Mouse (Mus musculus): Measurements from ENCODE around the gene Mgat1. TPM values are rescaled to one million over a fixed set of nuclear protein-coding genes. Genes with fewer than 3 reads are reported as not detected.
A peak's percentile ranks its signal among the peaks of the same experiment; 100 is the strongest.
"Not testable (repeated sequence)": the region's sequence is repeated elsewhere in the genome, so short reads cannot be mapped to it uniquely, and the experiment has no call there.

Gene Mgat1
- 33.6 and 36.0 TPM in 2 replicates for total RNA-seq (2015)
- total RNA-seq (2017): 42.6 and 42.9 TPM in 2 replicates

DNA sequence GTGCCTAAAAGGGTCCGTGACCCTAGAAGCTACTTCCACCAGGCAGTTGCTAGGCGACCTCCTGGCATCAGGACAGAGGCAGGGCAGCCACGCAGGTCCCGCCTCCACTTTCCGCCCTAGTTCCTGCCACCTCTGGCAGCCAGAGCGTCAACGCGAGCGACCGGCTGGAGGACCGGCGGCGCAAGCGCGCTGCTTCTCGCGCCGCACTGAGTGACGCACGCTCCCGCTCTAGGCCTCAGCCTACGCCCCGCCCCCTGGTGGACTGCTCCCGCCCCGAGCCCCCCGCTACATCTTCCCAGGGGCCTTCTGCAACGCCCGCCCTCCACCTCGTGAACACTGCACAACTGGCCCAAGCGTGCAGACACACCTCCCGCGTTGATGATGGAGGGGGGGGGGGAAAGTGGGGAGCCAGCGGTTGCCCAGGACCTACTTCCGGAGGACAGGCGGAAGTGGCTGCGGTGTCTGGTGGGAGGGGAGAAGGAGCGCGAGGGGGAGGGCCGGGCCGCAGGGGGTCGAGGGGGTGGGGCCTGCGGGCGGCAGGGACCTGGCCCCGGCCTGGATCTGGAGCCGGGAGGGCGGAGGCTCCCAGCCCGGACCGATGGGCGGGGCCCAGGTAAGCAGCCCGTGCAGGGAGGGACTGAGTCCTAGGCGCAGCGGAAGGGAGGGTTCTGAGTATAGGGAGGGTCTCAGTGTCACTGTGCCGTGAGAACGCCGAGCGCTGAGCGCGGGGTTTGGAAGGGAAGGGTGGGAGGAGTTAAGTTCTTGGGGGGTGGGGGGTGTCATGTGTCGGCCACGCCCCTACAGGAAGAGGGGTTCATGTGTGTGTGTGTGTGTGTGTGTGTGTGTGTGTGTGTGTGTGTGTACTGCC lies at the start of gene Mgat1:
Gene Mgat1, plus strand, starts transcription at position 465 of the 868 bp plus-strand sequence.
- peak; percentile 78 for ATAC-seq (ENCODE audit: poor library complexity, severe bottlenecking)

DNA sequence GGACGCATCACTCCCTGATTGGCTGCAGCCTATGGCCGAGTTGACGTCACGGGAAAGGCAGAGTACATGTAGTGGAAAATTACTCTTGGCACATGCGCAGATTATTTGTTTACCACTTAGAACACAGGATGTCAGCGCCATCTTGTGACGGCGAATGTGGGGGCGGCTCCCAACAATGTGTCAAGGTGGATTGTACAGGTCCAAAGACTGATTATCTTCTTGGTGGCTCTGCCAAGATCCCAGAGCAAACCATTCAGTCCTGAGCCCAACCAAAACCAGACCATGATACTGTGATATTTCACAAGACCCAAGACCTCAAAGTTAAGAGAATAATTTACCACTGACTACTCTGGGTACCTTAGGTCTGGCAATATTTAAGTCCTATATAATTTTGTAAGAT lies 49.2 kb upstream of the Mgat1 start:
- ATAC-seq (ENCODE audit: poor library complexity, severe bottlenecking): not testable (repeated sequence)

DNA sequence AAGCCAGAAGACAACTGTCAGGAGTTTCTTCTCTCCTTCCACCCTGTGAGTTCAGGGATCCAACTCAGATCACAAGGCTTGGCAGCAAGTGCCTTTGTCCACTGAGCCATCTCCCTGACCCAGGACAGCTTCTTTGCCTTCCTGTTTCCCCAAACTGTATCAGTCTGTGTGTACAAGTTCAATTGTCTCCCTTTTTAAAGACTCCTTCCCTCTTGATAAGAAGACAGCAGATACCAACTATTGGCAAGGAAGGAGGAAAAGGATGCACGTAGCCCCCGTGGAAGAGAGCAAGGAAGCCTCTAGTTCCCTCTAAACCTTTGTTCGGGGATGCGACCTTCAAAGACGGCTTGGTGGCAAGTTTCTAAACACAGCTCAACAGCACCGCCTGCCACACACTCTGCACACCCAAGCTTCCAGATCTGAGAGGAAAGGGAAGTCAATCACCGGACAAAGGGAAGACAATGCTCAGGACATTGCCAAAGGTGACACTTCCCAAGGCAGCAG lies 48.1 kb upstream of the Mgat1 start:
- ATAC-seq (ENCODE audit: poor library complexity, severe bottlenecking): peak; percentile 57; the same call in 1 of the 2 replicates

GRCm38 (mm10) chr11:49200666-49201065 lies 43.3 kb upstream of the Mgat1 start:
- no peak for ATAC-seq (ENCODE audit: poor library complexity, severe bottlenecking)

DNA sequence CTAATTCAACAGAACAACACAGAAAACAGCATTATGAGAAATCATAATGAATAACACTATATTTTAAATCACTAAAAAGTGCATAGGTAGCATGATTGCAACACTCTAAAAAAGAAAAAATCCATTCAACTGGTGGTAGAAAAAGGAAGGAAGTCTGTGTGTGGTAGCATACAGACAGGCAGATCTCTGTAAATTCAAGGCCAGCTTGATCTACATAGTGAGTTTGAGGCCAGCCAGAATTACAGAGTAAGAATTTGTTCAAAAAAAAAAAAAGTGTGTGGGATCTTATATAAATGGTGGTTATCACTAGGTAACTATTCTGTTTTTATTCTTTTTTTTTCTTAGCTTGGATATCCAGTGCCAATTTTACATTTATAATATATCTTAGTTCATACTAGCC lies 42.8 kb upstream of the Mgat1 start:
- no peak for ATAC-seq (ENCODE audit: poor library complexity, severe bottlenecking)

DNA sequence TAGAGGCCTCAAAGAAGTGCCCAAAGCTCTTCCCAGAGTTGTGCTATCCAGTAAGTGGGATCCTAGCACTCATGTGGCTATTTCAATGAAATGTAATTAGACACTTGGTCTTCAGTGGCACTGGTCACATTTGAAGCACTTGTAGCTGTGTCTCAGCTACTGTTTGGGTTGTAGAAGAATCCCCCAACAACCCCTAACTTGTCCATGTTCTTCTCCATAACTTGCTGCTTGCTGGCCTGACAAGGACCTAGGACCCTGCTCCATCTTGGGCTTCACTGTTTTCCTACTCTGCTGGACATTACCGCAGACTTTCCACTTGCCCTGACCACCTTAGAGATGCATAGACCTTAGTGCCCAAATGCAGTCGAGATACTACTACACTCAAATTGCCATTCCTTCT lies 41.9 kb upstream of the Mgat1 start:
- no peak for ATAC-seq (ENCODE audit: poor library complexity, severe bottlenecking)

- 0 out of 2 replicates have a peak, but pooled peaks have one; percentile 7 for ATAC-seq (ENCODE audit: poor library complexity, severe bottlenecking)
These were observed 41.4 kb upstream of the Mgat1 start for GRCm38 (mm10) chr11:49202523-49203061.

DNA sequence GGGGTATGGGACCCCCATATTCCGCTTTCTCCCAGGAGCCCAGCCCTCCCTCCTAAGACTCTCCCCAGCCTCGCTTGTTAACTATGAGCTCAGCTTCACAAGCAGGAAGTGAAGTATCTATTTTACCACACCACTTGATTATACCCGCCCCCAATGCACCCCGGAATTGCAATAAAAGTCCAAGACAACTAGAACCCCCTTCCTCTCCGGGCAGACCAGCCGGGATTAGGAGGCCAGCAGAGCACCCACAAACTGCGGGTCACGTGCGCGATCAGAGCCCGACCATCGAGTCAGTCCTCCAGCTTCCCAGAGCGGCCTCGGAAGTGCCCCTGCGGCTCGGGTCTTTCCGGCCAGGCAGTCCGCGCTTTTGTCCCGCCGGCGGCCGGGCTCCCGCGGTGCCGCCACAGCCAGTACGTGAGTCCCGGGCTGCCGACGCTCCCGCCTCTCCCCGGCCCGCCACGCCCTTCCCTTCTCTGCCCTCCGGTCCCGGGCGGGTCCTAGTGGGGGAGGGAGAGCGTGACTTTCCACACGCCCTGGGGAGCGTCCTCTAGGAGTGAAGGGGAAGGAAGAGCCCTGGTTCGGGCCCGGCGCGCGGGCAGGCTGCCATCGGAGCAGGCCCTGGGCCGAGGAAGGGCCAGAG lies 40.7 kb upstream of the Mgat1 start, which contains the start of gene Zfp62:
Gene Zfp62, plus strand, starts transcription at position 164 of the 640 bp plus-strand sequence.
- ATAC-seq (ENCODE audit: poor library complexity, severe bottlenecking): peak; percentile 82

- ATAC-seq (ENCODE audit: poor library complexity, severe bottlenecking): peak; percentile 50
These were observed 40.1 kb upstream of the Mgat1 start for GRCm38 (mm10) chr11:49203771-49204497.

DNA sequence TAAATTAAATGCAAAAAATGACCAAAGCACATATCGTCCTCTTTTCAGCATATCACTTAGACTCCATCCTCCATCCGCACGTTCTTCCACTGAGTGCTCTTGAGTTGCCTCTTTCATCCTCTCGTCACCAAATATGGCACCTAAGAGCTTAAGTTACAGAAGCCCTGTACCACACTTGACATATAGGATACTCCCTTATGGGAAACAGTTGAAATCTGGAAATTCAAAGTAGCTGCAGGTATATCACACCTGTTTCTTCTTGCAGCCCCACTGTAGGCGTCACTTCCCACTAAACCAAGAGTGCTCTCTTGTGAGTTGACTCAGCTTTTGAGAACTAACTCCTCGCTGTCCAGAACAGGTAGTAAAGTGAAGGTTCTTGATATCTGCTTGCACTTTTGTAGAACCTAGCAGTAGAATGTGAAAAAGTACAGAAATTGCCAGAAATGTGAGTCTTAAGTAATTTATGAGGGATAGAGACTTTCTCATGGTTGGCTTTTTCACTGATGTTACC lies 38.9 kb upstream of the Mgat1 start:
- no peak for ATAC-seq (ENCODE audit: poor library complexity, severe bottlenecking)

- ATAC-seq (ENCODE audit: poor library complexity, severe bottlenecking): no peak
These were observed 36.5 kb upstream of the Mgat1 start for GRCm38 (mm10) chr11:49207495-49207894.

DNA sequence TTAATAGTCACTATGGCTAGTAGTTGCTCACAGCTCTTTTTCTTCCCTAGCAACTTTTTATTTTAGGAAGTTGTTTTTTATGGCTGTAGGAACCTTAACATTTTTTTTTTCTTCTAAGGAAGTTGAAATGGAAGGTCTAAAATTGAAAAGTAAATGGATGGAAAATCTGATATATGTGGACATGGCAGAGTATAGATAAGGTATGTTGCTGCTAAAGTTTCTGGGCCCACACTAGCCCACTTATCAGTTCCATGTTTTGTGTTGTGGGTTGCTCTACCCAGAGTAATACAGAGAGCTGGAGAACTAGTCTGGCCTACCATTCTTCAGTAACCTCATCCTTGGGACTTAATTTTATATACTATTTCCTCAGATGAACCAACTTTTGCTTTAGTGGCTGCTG lies 31.4 kb upstream of the Mgat1 start:
- no peak for ATAC-seq (ENCODE audit: poor library complexity, severe bottlenecking)

DNA sequence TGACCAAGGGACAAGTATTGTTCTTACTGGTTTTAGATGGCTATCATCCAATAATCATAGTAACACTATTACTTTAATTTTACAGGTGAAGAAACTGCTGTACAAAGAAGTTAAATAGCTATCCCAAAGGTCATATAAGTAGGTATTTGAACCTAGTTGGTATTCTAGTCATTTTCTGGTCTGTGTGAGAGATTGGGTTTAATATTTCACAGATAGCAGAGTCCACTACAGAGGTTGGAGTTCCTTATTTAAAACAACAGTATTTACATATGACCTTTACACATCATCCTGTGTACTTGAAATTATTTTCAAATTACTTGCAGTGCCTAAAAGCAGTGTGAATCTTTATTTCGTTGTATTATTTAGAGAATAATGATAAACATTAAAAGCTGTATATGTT lies 30.5 kb upstream of the Mgat1 start:
- no peak for ATAC-seq (ENCODE audit: poor library complexity, severe bottlenecking)

DNA sequence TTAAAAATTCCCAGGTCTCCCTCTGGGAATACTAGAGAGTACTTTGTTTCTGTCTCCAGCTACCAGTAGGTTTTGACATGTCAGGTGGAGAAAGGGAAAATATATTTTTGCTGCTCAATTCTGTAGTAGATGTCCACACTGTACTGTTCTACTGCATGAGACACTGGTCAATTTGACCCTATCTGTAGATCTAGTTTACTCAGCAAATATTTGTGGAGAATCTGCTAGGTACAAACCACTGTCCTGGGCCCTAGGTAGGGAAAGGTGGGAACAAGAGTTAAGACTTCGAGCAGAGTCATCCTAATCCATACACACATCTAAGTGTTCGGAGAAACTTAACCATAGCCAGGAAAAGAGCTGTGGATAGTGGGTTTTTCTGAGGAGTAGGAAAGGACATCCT lies 24.7 kb upstream of the Mgat1 start:
- no peak for ATAC-seq (ENCODE audit: poor library complexity, severe bottlenecking)

GRCm38 (mm10) chr11:49224455-49224854 lies 19.5 kb upstream of the Mgat1 start:
- ATAC-seq (ENCODE audit: poor library complexity, severe bottlenecking): peak; percentile 57

GRCm38 (mm10) chr11:49232781-49233180 lies 11.2 kb upstream of the Mgat1 start:
- no peak for ATAC-seq (ENCODE audit: poor library complexity, severe bottlenecking)

DNA sequence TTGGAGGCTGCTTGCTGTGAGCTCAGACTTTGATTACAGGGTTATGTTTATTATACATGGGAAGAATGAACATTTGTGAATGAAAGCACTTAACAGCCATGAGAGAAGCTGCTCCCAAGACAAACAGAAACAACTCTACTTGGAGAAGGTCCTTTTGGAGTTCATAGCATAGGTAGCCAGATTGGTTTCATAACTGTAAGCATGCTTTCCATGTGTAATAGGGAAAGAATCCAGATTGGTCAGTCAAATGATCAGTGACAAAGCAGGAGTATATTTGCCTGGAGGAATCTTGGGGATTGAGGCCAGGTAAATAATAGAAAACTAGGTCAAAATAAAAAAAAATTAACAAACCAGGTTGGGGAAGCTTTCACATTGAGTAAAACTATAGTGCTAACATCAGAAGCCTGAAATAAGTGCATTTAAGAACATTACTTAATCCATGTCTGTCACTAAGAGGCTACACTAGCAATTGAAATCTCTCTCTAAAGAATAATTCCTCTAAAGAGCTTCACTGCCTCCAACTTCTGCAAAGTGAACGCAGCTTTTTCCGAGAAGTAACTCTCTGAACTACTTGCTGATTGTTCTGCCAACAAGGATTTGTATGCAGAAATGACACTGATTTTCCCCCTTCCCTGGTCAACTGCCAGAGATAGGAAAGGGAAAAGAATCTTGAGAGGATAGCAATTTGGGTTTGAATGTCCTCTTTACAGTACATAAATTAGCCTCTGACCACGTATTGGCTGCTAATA lies 8.4 kb upstream of the Mgat1 start:
- ATAC-seq (ENCODE audit: poor library complexity, severe bottlenecking): peak; percentile 63

- no peak for ATAC-seq (ENCODE audit: poor library complexity, severe bottlenecking)
These were observed 7.1 kb upstream of the Mgat1 start for GRCm38 (mm10) chr11:49236891-49237290.

GRCm38 (mm10) chr11:49237532-49237931 lies 6.5 kb upstream of the Mgat1 start:
- ATAC-seq (ENCODE audit: poor library complexity, severe bottlenecking): peak; percentile 83

DNA sequence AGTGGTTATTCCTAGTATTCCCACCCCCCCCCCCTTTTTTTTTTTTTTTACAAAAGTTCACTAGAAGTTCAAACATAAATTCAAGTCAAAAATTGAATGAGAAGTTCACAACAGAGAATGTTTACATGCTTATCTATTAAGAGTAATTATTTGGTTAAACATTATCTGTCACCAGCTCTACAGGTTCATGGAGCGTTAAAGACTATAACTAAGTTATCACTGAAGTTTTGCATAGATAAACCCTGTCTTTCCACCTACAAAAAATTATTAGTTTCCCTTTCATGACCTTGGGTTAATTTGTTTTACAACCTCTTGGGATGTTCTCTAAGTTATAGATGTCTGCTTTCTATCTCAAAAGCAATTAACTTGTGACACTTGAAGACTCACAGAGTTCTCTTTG lies 3.7 kb upstream of the Mgat1 start:
- ATAC-seq (ENCODE audit: poor library complexity, severe bottlenecking): no peak

Data from megakaryocyte, adult 5-6 weeks (primary cell).